In genomic region chr5:24902835-24903234, GRCm38 (mm10) we compare ENCODE assay signal across 9 mouse cellular contexts.
DNase-seq lines count a peak whose midpoint lies in the region; ATAC-seq and TF ChIP-seq lines count a peak whose summit lies in the region.
"Had no signal": no experiment of that assay in that cellular context is flagged by ENCODE, and none has a peak within 500 bp of the region (broad histone marks: within the 10 kb centered on the region; RNA-seq: fewer than 3 reads in every experiment).

No protein-coding gene starts in this region.

- dilution Hi-C loops in CH12.LX (cut with MboI; ENCODE audit: extremely low pct_ligation_motif_present, extremely low pct_unique_long_range_greater_than_20kb, low sequenced_read_pairs), result no loop called here

- H3K27me3 ChIP-seq in heart, embryonic 12.5 days (replicated peaks), result no peaks in the 10 kb centered on the region
- no peaks in the 10 kb centered on the region for H3K27me3 ChIP-seq in CH12.LX (replicated peaks)
- H3K27me3 ChIP-seq: lung, embryonic 15.5 days had no signal

- H3K4me2 ChIP-seq in heart, embryonic 12.5 days, result no peak overlapping the region
- H3K4me2 ChIP-seq in CH12.LX (ENCODE audit: insufficient read depth, low read depth, poor library complexity, severe bottlenecking), result no peak overlapping the region
- H3K4me2 ChIP-seq: lung, embryonic 15.5 days had no signal

- H3K4me1 ChIP-seq in heart, embryonic 12.5 days (replicated peaks), result peaks cover 32% of the 10 kb centered on the region
- H3K4me1 ChIP-seq in CH12.LX (ENCODE audit: control insufficient read depth in 1 of 2, insufficient read depth in 2 of 2), result peaks cover 0 to 12% of the 10 kb centered on the region in 2 experiments; a peak in 2 of 4 replicates

- H3K79me2 ChIP-seq in CH12.LX (replicated peaks; ENCODE audit: control insufficient read depth, extremely low read depth, insufficient read depth, poor library complexity, severe bottlenecking), result no peaks in the 10 kb centered on the region

- no peak for TF ChIP-seq POLR2A in CH12.LX (IDR thresholded peaks at IDR 0.05; ENCODE audit: low read depth, low read length)

- no peak overlapping the region for H3K4me3 ChIP-seq in heart, embryonic 12.5 days
- H3K4me3 ChIP-seq in CH12.LX (replicated peaks in 1 of 3; ENCODE audit: low read depth in 2 of 3, low read length in 2 of 3, poor library complexity in 1 of 3), result no peak overlapping the region
- H3K4me3 ChIP-seq: lung, embryonic 15.5 days had no signal

- TF ChIP-seq EP300 in CH12.LX (IDR thresholded peaks at IDR 0.05; ENCODE audit: low read length), result no peak

- H3K27ac ChIP-seq in heart, embryonic 12.5 days (ENCODE audit: poor library complexity, severe bottlenecking), result no peak overlapping the region
- H3K27ac ChIP-seq in CH12.LX (ENCODE audit: insufficient read depth, low read depth), result no peak overlapping the region
- H3K27ac ChIP-seq: lung, embryonic 15.5 days had no signal

- H3K9me3 ChIP-seq in heart, embryonic 12.5 days (replicated peaks), result no peaks in the 10 kb centered on the region
- no peaks in the 10 kb centered on the region for H3K9me3 ChIP-seq in CH12.LX (replicated peaks; ENCODE audit: low read length)
- H3K9me3 ChIP-seq: lung, embryonic 15.5 days had no signal

- no peak for DNase-seq in heart, adult 11 months
- DNase-seq in CH12.LX (ENCODE audit: extremely low read depth), result peak; percentile 44
- peak; percentile 59 for DNase-seq in cerebellum, adult 9-11 months
- peak; percentile 66 for DNase-seq in induced T-regulatory cell, adult 2 months (ENCODE audit: low read depth)
- peak; percentile 37 for DNase-seq in lung, postnatal 25 days (ENCODE audit: low spot score)
- DNase-seq in layer of hippocampus, adult 18-20 months (ENCODE audit: low spot score in 2 of 2), result no peak
- DNase-seq in right cerebral cortex, adult 18-20 months, result no peak

- no peak overlapping the region for H3K9ac ChIP-seq in heart, embryonic 12.5 days
- no peak overlapping the region for H3K9ac ChIP-seq in CH12.LX (ENCODE audit: insufficient read depth, low read depth)
- H3K9ac ChIP-seq: lung, embryonic 15.5 days had no signal

- peaks cover 30% of the 10 kb centered on the region for H3K36me3 ChIP-seq in heart, embryonic 12.5 days
- H3K36me3 ChIP-seq in CH12.LX (replicated peaks in 1 of 2; ENCODE audit: control insufficient read depth in 1 of 2, insufficient read depth in 1 of 2, low read length in 1 of 2), result peaks cover 0 to 36% of the 10 kb centered on the region in 2 experiments
- H3K36me3 ChIP-seq: lung, embryonic 15.5 days had no signal

- peak; percentile 29 to 70; a peak in 3 of 4 replicates for TF ChIP-seq CTCF in CH12.LX (conservative IDR thresholded peaks at IDR 0.05 in 1 of 2, IDR thresholded peaks at IDR 0.05 in 1 of 2; ENCODE audit: low read depth in 2 of 2, low read length in 2 of 2)

- peak; percentile 52 for TF ChIP-seq RAD21 in CH12.LX (IDR thresholded peaks at IDR 0.05; ENCODE audit: low read depth, low read length)

- in situ Hi-C loops in CH12.LX (cut with MboI; ENCODE audit: low pct_ligation_motif_present, low pct_unique_long_range_greater_than_20kb, low sequenced_read_pairs), result no loop called here

- WGBS in heart, embryonic 12.5 days, result 30% methylated on average over 4 of the region's 4 CpGs

- ATAC-seq in heart, embryonic 12.5 days (ENCODE audit: insufficient number of reproducible peaks, low FRiP score), result peak; percentile 33; the same call in 1 of the 2 replicates

TF ChIP-seq in CH12.LX, 34 proteins besides CTCF, POLR2A, EP300 and RAD21:
- TF ChIP-seq JUN (IDR thresholded peaks at IDR 0.05; ENCODE audit: insufficient read depth, low read depth, low read length), result no peak
- no peak for TF ChIP-seq NELFE (IDR thresholded peaks at IDR 0.05; ENCODE audit: low read depth, low read length)
- peak; percentile 73 for TF ChIP-seq SMC3 (IDR thresholded peaks at IDR 0.05; ENCODE audit: low read depth, low read length)
- TF ChIP-seq MAX (IDR thresholded peaks at IDR 0.05; ENCODE audit: low read length), result no peak

Comparison
In these comparisons a context has a peak if more than half of its experiments do, and no peak if none do; other contexts are left out.
1. DNase-seq: peak in CH12.LX (single experiment), cerebellum, adult 9-11 months (single experiment), induced T-regulatory cell, adult 2 months (single experiment) and lung, postnatal 25 days (single experiment); none in heart, adult 11 months (single experiment), layer of hippocampus, adult 18-20 months (0 of 2) and right cerebral cortex, adult 18-20 months (single experiment).